Mouse (Mus musculus): Measurements from ENCODE around the gene Ccs. TPM values are rescaled to one million over a fixed set of nuclear protein-coding genes. Genes with fewer than 3 reads are reported as not detected.
"Not testable (repeated sequence)": the region's sequence is repeated elsewhere in the genome, so short reads cannot be mapped to it uniquely, and the experiment has no call there.

Ccs gene
- total RNA-seq, 2 experiments from 2014 or later: 112 to 121 TPM

DNA sequence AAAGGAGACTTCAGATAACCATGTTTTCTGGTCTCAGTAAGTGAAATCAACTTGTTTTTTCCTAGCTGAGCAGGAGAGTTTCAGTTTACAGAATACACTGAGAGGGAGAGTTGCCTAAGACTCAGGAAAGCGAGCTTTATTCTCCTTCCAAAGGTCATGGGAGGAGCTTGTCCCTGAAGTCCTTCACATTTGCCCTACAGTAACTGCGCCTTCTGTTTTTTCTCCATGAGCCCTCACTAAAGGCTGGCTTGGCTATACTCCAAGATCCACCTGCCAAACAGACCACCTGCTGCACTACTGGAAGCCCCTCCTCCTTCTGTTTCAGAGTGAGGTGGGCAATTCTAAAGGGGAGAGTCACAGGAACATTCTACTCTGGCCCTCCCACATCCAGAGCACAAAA, 3.0 kb downstream of the Ccs start:
- peak in 1 of 2 experiments; percentile 25 for DNase-seq

DNA sequence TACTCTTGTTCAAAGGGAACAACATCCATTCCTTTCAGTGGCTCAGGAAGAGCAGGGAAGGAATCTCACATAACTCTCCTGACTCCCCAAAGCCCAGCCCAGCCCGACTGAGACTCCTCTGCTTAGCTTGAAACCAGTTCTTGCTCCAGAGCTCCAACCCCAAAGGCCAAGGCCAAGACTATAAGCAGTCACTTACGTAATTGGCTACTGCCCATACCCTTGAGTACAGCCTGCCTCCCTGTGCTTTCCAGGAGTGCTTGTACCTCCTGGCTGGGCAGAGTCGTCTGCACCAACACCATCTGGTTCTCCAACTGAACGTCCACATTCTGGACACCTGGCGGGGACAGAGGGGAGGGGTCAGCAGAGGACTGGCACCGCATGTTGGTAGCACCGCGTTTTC, 5.2 kb downstream of the Ccs start:
- DNase-seq: peak; percentile 61 to 62

DNA sequence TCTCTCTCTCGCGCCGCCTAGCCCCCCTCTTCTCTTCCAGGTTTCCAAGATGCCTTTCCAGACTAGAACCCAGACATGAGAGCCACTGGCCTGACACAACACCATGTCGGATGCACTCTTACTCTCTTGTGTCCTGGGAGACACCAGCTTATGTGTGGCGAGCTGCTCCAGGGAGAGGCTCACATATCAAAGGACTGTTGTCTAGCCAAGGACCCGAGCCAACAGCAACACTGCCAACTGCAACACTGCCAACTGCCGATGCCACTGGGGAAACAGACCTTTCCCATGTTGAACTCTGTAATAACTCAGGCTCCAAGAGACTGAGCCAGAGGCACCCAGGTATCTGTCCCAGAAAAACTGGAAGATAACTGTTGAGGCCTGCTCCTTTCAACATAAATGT, 10.0 kb downstream of the Ccs start:
- DNase-seq: peak; percentile 77 to 82

DNA sequence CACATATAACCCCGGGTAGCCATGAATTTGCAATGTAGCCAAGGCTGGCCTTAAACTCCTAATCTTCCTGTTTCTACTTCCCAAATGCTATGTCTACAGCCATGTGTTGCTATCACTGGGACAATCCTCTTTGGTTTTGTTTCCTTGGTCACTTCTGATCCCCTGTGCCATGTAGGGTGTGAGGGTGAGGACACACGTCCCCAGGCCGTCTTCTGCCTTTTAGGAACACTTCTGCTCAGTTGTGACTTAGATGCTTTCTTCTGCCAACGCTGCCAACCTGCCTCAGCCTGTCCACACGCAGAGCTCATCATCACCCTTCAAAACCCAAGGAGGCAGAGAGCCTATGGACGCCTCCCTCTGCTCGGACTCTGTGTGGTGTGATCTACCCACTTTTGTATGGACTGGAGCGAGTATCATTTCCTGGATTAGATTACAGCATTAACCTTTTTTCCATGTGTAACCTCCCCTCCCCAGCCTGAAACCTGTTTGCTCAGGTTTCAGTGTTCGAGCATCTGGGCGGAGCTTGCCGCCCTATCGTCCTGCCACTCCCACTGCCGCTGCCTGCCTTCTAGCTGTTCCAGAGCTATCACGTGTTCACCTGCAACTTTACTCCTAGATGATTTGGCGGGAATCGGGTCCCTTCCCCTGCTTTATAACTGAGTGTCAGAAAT, 10.6 kb downstream of the Ccs start:
- no peak for DNase-seq

DNA sequence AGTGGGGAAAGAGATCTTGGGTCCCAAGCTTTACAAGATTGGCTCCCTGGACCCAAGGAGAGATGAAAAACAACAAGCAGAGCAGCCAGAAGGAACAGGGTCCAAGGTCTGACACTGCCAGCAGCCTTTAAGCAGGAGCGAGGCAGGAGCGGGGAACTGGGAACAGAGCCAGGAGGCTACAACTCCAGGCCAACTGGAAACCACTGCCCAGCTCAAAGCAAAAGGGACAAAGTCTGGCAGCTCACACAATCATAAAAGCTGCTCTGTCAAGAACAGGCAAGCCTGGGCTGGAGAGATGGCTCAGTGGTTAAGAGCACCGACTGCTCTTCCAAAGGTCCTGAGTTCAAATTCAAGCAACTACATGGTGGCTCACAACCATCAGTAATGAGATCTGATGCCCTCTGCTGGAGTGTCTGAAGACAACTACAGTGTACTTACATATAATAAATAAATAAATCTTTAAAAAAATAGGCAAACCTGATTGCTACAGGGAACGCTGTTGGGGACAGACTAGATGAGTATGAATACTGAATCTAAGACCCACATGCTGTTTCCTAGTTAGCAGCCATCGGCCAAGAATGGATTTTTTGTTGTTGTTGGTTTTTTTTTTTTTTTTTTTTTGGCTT, 18.3 kb downstream of the Ccs start:
- peak; percentile 71 to 83 for DNase-seq

DNA sequence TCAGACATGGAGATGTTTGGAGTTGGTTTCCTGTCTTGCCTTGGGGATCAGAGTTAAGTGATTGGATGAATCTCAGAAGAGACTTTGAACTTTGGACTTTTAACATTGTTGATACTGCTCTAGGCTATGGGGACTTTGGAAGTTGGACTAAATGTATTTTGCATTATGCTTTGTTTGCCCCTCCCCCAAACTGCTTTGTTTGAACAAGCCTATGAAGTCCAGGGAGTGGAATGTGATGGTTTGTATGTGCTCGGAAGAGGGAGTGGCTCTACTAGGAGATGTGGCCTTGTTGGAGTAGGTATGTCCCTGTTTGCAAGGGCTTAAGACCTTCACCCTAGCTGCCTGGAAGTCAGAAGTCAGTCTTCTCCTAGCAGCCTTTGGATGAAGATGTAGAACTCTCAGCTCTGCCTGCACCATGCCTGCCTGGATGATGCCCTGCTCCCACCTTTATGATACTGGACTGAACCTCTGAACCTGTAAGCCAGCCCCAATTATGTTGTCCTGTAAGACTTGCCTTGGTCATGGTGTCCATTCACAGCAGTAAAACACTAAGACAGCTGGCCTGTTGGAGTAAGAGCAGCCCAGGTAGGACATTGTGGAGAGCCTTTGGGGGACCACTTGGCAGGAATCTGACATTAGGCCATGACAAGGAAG, 21.8 kb downstream of the Ccs start:
- DNase-seq: no peak

DNA sequence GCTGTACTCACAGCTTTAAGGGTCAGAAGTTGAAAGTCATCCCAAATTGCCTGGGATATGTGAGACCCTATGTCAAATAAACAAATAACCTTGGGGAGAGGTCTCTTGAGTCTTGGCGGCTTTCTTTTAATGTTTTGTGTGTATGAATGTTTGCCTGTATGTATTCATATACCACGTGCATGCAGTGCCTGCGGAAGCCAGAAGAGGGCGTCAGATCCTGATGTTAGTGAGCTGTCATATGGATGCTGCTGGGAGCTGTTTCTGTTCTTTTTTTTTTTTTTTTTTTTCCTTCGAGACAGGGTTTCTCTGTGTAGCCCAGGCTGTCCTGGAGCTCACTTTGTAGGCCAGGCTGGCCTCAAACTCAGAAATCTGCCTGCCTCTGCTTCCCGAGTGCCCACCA, 26.1 kb downstream of the Ccs start:
- peak in 1 of 2 experiments; percentile 32 for DNase-seq

DNA sequence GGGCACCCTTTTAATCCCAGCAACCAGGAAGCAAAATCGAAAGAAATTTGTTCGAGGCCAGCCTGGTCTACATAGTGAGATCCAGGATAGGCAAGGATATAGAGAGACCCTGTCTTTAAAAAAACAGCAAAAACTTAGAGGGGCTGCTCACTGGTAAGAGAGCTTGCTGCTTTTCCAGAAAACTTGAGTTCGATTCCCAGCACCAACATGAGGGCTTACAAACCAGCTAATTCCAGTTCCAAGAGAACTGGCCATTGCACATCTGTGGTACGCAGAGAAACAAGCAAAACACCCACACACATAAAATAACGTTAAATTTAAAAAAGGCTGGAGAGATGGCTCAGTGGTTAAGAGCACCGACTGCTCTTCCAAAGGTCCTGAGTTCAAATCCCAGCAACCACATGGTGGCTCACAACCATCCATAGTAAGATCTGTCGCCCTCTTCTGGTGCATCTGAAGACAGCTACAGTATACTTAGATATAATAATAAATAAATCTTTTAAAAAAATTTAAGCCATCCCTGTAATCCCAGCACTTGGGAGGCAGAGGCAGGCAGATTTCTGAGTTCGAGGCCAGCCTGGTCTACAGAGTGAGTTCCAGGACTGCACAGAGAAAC, 26.7 kb downstream of the Ccs start:
- not testable (repeated sequence) for DNase-seq

DNA sequence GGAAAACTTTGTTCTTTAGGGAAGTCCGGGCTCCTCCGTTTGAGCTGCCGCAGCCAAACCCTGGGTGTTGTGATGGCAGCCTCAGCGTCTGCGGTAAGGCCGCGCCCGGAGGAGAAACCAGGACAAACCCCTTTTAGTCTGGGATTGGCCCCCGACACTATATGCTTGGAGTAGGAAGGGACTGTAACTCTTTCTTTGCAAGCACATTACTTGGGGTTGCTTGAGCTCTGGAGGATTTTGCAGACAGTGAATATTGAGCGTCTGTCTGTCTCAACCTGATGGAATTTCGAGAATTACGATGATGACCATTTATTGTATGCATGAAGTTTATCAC, 27.3 kb downstream of the Ccs start:
- DNase-seq: no peak

DNA sequence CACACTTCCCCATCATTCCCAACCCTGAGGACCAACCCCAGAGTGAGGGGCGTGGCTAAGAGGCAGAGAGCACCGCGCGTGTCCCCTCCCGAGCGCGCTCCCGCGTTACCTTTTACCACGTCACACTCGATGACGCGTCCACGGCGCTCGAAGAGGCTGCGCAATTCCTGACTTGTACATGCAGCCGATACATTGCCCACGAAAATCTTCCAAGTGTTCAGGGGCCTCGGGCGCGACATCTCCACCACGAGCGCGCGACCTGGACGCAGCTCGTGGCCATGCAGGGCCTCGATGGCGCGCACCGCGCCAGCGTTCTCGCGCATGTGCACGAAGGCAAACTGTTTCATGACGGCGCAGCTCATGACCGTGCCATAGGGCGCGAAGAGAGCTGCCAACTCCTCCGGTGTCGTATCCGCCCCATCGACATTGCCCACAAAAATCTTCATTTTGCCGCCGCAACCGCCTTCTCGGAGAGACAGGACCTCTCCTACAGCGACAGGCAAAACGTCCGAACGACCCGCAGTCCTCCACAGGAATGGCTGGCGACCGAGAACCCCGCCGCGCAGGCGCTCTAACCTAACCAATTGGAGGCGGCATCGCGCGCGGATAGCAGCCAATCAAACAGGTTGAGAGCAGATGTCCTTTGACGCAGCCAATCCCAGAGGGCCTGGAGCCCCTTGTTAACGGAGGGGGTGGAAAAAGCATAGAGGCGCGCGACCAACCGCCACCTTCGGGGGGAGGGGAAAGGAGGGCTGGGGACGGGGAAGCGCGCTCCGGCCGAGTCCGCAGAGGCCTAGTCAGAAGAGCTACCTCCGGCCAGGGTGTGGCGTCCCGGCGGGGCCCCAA, 27.8 kb downstream of the Ccs start, which contains the start of the genes Gm21992 and Rbm14:
Gm21992 (minus strand) TSS at position 550 of the 846 bp plus-strand sequence.
Rbm14 (minus strand) TSS at position 572 of the 846 bp plus-strand sequence.
- DNase-seq: peak; percentile 99

DNA sequence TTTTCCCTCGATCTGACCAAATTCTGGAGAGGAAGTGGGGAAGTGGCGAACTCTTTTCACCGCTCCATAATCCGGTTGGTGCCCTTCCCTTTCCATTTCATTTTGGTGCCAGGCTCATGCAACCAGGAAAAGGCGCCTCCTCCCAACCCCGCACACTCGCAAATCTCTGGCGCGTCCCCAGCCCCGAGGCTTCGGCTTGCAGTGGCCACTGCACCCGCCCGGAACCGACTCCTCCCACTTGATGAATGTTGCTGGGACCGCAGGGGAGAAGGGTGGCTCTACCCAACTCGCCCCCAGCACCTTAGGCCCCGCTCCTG, 28.4 kb downstream of the Ccs start:
- no peak for DNase-seq

DNA sequence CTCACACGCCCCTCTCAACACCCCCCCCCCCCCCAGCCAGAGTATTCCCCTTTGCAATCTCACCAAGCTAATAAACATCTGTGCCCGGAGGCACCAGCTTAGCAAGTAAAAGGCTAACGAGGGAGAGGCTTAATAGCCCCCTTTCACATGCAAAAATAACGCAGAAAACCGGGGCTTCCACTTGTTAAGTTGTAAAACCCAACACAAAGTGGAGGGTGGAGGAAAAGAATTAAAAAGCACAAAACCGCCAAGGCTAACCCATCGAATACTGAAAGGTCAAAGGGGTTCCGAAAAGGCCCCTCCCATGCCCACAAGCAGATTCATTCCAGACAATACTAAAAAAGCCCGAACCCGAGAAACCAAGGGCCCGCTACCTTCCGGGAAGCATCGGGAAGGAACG, 28.8 kb downstream of the Ccs start:
- DNase-seq: no peak

DNA sequence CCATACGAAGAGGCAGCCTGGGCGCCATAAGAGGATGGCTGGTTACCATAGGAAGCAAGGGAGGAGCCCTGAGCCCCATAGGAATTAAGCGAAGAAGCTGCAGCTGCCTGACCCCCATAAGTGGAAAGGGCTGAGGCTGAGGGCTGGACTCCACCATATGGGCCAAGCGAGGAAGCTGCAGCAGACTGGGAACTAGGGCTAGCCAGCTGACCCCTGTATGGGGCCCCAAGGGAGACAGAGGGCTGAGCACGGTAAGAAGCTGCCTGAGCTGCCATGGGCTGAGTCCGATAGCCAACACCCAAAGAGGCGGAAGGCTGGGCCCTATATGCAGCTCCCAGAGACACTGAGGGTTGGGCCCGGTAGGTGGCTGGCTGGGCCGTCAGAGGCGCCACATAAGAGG, 35.8 kb downstream of the Ccs start:
- no peak for DNase-seq

DNA sequence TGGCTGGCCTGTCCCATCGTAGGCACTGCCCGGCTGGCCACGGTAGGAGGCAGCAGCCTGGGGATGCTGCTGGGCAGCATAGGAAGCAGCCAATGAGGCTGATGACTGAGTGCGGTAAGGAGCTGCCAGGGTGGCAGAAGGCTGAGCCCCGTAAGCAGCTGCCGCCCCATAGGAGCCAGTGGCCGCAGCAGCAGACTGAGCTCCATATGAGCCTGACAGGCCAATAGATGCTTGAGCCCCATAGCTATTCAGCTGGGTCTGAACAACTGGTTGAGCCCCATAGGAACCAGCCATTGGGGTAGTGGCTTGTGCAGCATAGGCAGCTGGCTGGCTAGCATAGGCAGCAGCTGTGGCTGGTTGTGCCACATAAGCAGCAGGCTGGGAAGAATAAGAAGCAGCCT, 36.4 kb downstream of the Ccs start:
- no peak for DNase-seq

DNA sequence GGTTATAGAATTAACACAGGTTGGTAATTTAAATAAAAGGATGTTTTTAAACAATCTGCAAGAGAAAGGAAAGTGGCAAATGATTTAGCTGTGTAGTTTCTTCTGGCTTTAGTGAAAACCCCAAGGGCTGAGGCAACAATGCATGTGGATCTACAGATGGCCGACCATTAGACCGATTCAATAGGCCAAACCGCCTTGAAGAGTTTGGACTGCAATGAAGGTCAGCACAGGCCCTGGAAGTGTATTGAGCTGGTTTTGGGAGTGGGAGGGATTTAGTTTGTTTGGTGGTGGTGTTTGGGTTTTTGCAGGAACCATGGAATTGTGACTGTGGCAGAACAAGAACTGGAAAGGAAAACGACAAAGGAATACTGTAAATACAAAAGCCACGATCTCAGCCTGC, 40.0 kb downstream of the Ccs start:
- no peak for DNase-seq

DNA sequence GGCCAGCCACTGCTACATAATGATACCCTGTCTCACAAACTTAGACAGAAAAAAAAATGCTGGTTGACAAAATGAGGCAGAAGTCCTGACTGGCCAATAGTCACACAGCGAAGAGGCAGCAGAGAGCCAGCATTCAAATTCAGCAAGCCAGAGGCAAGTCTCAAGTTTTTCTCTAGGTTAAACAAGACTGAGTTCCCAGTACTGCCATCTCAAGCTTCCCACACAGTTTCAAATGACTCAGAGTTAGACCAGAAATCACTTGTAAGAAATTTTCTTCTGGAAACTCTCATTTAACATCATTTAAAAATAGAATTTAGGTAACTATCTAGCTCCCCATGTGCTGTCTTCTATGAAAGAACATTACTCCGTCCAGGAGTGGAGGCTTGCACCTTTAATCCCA, 41.3 kb downstream of the Ccs start:
- DNase-seq: no peak

DNA sequence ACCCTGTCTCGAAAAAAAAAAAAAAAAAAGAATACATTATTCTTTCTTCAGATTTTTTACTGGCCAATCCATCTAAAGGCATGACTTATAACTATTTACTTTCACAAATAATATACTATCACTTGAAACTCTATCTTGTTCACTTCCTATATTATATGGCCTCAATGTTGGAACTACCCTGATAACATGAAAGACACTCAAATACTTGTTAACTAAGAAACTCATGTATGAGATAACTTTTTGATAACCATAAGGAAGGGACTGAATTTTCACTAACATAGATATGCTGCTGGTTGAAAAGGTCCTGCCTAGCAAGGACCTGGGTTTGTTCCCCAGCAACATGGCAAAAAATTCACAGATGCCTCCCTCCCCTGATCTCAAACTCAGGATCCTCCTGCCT, 43.2 kb downstream of the Ccs start:
- no peak for DNase-seq

DNA sequence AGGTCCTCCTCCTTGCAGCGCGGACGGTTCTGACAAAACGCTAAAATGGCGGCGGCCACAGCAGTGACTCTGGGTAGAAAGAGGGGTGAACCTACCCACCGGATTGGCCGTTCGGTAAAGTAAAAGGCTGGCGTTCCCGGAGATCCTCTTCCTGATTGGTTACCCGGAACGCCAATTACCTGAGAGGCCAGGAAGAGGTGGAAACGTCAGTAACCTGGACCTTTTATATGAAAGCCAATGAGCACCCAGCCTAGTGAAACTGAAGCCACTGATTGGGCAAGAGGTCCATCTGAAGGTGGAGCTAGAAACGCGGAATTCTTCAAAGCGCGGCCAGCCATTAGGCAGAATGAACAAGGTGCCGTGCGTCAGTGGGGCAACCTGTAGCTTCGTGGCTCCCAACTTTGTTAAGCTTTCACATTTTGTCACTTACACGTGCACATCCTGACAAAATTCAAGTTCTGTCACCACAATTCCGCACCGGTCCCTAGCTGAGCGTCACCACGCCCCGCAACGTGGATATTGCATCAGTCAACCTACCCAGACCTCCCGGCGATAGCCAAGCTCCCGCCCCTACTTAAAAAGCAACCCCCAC, 45.2 kb downstream of the Ccs start, which contains the start of gene Rbm4:
Rbm4 (minus strand) TSS at position 71 of the 592 bp plus-strand sequence.
- DNase-seq: peak; percentile 95 to 97

DNA sequence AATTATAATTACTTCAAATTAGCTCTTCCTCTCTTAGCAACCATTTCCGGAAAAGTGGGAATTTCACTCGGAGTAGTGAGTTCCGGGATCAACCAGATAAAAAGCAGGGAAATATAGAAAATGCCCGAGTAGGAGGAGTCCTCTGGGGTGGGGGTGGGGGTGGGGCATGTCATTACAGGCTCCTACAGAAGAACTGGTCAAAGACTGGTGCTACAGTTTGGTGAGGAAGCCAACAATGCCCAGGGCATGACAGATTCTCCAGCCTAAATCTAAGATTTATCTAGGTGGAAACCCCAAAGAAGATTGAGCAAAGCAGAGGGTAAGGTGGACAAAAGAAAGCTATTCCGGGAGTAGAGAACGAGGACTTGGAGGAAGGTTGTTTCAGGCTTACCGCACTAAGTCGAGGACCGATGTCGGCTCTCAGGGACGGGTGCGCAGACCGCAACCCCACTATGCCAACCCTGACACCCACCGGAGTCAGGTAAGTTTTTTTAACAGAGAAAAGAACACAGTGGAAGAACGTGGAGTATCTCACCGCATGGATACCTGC, 45.8 kb downstream of the Ccs start:
- no peak for DNase-seq

DNA sequence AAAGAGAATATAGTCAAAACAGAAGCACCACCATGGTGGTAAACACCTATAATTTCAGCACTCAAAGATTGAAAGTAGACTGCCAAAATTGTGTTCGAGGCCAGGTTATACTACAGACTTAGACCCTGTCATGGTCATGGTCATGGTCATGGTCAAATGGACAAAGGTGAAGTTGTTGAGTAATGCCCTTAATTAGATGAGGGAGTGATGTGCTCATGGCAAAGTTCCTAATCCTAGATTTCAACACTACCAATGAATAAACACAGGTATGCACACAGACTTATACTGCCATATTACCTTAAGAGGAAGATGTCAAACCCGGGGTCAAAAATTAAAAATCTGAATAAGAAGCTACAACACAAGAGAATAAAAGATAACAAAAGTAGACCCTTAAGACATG, 52.8 kb downstream of the Ccs start:
- DNase-seq: no peak

DNA sequence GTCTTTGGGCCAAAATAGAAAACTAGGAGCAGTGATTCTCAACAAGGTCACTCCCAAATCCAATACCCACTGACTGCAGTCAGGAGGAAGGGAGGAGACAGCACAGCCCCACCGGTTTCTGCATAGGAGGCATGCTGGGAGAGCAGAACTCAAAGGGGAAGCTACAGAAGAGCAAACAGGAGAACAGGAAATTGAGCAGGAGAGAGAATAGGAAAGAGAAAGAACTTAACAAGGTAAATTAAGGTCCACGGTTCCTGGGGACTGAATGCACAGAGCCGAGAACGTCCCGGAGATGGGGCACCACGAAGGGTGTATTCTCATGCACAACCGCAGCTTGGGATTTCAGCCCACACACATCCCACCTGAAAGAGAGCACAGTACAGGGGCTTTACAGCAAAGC, 53.9 kb downstream of the Ccs start:
- no peak for DNase-seq

DNA sequence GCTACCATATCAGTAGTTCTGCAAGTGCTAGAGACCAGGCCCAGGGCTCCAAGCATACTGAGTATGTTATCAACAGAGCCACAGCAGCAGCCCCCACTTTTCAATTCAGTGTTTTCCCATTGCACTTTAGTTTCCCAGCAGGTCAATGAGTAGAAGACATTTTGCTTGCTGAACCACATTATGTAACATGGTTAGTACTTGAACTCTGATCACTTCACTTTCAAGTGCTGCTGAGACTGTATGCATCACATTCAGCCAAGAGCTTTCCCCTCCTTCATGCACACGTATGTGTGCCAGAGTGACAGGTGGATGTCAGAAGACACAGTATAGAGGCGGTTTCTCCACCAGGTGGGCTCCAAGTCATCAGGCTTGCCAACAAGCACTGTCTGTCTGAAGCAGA, 56.2 kb downstream of the Ccs start:
- DNase-seq: no peak
